Mouse (Mus musculus) erythroblast, embryonic 14.5 days (primary cell): Measurements from ENCODE around the gene Sdsl.

Experiments used
- GATA1 ChIP-seq: IDR thresholded peaks from 2 replicates; pipeline ENCODE4 v1.6.1; 2012; ENCODE audit warnings: low read length, inconsistent platforms, mixed read lengths
- TAL1 ChIP-seq: IDR thresholded peaks from 3 replicates; pipeline ENCODE4 v1.6.1; 2012; ENCODE audit warnings: low read length, inconsistent platforms, mixed read lengths

- TF ChIP-seq GATA1 (no peak), TAL1 (no peak)
Measured at GRCm38 (mm10) chr5:120431649-120432485, 40.7 kb downstream of the Sdsl start, which contains the start of gene Lhx5.
